Mouse (Mus musculus): ENCODE data around the gene Ranbp17. TPM values are rescaled to one million over a fixed set of nuclear protein-coding genes. Genes with fewer than 3 reads are reported as not detected.

Gene Ranbp17
- polyA plus RNA-seq, 1 experiment = 28.7 TPM

DNA sequence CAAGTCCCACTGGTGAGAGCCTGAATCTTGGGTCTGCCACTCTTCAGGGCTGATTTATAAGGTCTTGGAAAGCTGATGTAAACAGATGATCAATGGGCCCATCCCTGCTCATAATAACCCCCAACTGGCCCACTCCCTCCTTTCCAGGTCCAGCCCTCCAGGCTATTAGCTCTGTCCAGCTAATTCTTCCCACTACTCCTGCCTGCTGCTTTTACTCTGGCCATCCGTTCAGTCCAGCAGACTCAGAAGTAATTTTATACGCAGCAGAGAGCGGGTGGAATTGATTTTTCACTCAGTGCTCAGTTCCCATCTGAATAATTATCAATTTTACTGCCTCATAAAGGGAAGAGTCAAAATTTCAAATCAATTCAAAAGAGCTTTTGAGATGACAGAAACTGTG is 273.3 kb downstream of the Ranbp17 start:
- no peak overlapping the region for H3K4me3 ChIP-seq (ENCODE audit: control insufficient read depth, low read depth, low read length)
- TF ChIP-seq CTCF (IDR thresholded peaks at IDR 0.05; ENCODE audit: control insufficient read depth, insufficient read depth, insufficient replicate concordance, low read depth, low read length) = no peak
- TF ChIP-seq POLR2A (IDR thresholded peaks at IDR 0.05; ENCODE audit: control insufficient read depth, low read depth, low read length) = no peak

DNA sequence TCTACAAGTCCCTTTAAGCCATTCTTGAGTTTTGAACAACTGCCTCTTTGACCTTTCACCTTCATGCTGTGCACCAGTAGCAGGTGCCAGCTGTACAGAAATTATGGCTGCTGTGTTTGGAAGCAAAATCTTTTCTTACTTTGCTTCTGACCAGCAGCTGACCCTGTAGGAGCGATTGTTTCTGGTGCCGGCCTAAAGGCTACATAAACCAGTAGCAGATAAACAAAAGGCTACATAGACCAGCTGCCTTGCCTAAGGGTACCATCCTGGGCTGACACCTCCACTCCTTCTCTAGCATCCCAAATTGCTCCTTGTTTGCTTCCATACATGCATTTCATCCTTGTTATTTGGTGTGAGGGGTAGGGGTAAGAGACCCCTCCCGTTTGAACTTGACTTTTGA is 279.4 kb downstream of the Ranbp17 start:
- TF ChIP-seq CTCF (IDR thresholded peaks at IDR 0.05; ENCODE audit: control insufficient read depth, insufficient read depth, insufficient replicate concordance, low read depth, low read length) = no peak
- TF ChIP-seq POLR2A (IDR thresholded peaks at IDR 0.05; ENCODE audit: control insufficient read depth, low read depth, low read length) = no peak
- H3K4me1 ChIP-seq (ENCODE audit: control insufficient read depth, insufficient read depth, low read length) = no peaks in the 10 kb centered on the region
- no peak overlapping the region for H3K4me3 ChIP-seq (ENCODE audit: control insufficient read depth, low read depth, low read length)
- no peak overlapping the region for H3K27ac ChIP-seq (ENCODE audit: control insufficient read depth, insufficient read depth, low read depth, low read length)
- H3K27me3 ChIP-seq (ENCODE audit: control insufficient read depth, insufficient read depth, low read length) = no peaks in the 10 kb centered on the region
- no peaks in the 10 kb centered on the region for H3K36me3 ChIP-seq (ENCODE audit: control insufficient read depth, insufficient read depth, low read length)

More for the DNA sequence above, 273.3 kb downstream of the Ranbp17 start:
- no peaks in the 10 kb centered on the region for H3K4me1 ChIP-seq (ENCODE audit: control insufficient read depth, insufficient read depth, low read length)
- H3K27ac ChIP-seq (ENCODE audit: control insufficient read depth, insufficient read depth, low read depth, low read length) = no peak overlapping the region
- no peaks in the 10 kb centered on the region for H3K27me3 ChIP-seq (ENCODE audit: control insufficient read depth, insufficient read depth, low read length)
- 0 out of 2 replicates have a peak, but pooled peaks cover 1% of the 10 kb centered on the region for H3K36me3 ChIP-seq (ENCODE audit: control insufficient read depth, insufficient read depth, low read length)

DNA sequence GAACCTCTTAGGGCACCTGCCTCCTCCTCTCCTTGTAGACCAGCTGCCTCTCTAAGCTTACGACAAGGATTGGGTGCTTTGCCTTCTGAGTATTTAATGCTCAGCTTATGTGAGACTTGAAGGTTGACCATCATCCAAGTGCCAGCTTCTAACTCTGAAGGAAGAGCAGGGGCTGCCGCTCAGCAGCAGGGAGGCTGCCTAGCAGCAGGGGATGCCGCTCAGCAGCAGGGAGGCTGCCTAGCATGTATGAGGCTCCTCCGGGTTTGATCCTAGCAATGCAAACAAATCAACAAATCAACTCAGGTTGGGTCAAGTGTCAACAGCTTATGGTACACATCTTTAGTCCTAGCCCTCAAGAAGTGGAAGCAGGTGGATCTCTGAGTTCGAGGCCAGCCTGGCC is 281.5 kb downstream of the Ranbp17 start:
- TF ChIP-seq POLR2A (IDR thresholded peaks at IDR 0.05; ENCODE audit: control insufficient read depth, low read depth, low read length) (no peak), CTCF (IDR thresholded peaks at IDR 0.05; ENCODE audit: control insufficient read depth, insufficient read depth, insufficient replicate concordance, low read depth, low read length) (no peak)

DNA sequence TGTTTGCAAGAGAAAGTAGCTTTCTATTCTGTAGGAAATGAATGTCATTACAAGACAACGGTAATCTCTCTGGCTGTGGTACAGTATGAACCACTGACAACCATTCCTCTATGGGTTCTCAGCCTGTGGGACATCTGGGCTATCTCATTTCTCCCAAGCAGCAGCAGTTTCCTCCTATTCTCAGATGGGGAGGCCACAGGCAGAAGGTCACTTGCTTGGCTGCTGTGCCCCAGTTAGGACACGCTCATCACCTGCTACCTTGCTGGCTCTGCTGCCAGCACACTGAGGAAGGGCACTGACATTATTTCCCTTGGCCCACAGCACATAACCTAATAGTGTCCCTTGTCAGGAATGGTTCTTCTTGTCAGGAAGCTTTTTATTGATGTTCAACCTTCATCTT is 285.4 kb downstream of the Ranbp17 start:
- no peaks in the 10 kb centered on the region for H3K4me1 ChIP-seq (ENCODE audit: control insufficient read depth, insufficient read depth, low read length)
- H3K4me3 ChIP-seq (ENCODE audit: control insufficient read depth, low read depth, low read length) = no peak overlapping the region
- no peak overlapping the region for H3K27ac ChIP-seq (ENCODE audit: control insufficient read depth, insufficient read depth, low read depth, low read length)
- no peaks in the 10 kb centered on the region for H3K27me3 ChIP-seq (ENCODE audit: control insufficient read depth, insufficient read depth, low read length)
- TF ChIP-seq POLR2A (IDR thresholded peaks at IDR 0.05; ENCODE audit: control insufficient read depth, low read depth, low read length) = no peak
- TF ChIP-seq CTCF (IDR thresholded peaks at IDR 0.05; ENCODE audit: control insufficient read depth, insufficient read depth, insufficient replicate concordance, low read depth, low read length) = no peak
- no peaks in the 10 kb centered on the region for H3K36me3 ChIP-seq (ENCODE audit: control insufficient read depth, insufficient read depth, low read length)

More for the DNA sequence above, 281.5 kb downstream of the Ranbp17 start:
- H3K27ac ChIP-seq (ENCODE audit: control insufficient read depth, insufficient read depth, low read depth, low read length) = no peak overlapping the region
- no peaks in the 10 kb centered on the region for H3K4me1 ChIP-seq (ENCODE audit: control insufficient read depth, insufficient read depth, low read length)
- H3K27me3 ChIP-seq (ENCODE audit: control insufficient read depth, insufficient read depth, low read length) = no peaks in the 10 kb centered on the region
- no peaks in the 10 kb centered on the region for H3K36me3 ChIP-seq (ENCODE audit: control insufficient read depth, insufficient read depth, low read length)
- H3K4me3 ChIP-seq (ENCODE audit: control insufficient read depth, low read depth, low read length) = no peak overlapping the region

DNA sequence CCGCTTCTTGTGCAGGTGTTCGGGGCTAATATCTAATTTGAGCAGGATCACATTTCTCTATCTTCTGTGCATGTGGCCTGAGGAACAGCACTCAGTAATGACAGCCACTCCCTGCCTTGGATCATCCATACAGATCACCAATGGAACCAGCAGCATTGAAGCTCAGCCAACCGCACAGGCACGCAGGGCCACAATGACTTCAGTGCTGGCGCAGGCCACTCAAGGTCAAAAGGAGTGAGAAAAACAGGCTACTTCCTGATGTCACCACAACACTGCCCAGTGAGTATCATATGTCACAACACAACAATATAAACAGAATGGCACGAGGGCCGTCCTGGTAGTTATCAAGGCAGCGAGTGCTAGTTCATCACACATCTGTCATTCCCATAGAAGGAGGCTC is 287.0 kb downstream of the Ranbp17 start:
- Histone ChIP-seq H3K27ac (ENCODE audit: control insufficient read depth, insufficient read depth, low read depth, low read length) (no peak overlapping the region), H3K27me3 (ENCODE audit: control insufficient read depth, insufficient read depth, low read length) (no peaks in the 10 kb centered on the region), H3K4me3 (ENCODE audit: control insufficient read depth, low read depth, low read length) (no peak overlapping the region), H3K36me3 (ENCODE audit: control insufficient read depth, insufficient read depth, low read length) (no peaks in the 10 kb centered on the region), H3K4me1 (ENCODE audit: control insufficient read depth, insufficient read depth, low read length) (no peaks in the 10 kb centered on the region; the same call in 1 of the 2 replicates)
- TF ChIP-seq POLR2A (IDR thresholded peaks at IDR 0.05; ENCODE audit: control insufficient read depth, low read depth, low read length) = no peak
- no peak for TF ChIP-seq CTCF (IDR thresholded peaks at IDR 0.05; ENCODE audit: control insufficient read depth, insufficient read depth, insufficient replicate concordance, low read depth, low read length)

DNA sequence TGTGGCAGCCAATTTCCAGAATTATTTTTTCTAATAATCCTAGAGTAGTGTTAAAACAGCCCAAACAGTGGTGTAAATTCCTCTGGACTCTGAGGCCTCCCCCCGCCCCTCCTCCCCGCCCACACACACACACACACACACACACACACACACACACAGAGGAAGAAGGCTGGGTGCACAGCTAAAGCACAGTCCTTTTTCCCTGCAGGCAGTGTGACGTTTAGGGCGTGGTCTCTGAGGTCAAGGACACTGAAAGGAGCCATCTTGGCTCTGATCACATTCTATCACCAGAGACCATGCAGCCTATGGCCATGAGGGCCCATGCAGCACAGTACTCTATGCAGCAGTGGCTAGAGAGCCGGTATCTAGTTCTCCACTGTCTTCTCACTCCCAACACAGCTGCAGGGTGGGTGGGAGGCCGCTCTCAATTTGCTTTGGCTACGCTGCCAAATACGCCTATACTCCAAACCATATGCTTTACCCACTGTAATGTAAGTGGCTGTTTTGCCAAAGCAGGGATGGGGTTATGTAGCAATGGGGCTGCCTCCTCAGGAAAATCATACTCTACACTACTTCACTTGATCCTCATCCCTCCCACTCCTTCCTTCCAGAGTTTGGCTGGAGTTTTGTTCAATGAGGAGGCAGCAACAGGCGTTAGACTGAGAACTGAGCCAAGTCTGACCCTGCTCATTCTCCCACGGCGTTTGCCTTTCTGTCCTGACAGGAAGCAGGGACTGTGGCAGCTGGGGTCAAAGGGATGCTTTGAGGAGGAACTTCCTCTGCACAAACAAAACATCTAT is 291.8 kb downstream of the Ranbp17 start:
- Histone ChIP-seq H3K27ac (ENCODE audit: control insufficient read depth, insufficient read depth, low read depth, low read length) (no peak overlapping the region), H3K36me3 (ENCODE audit: control insufficient read depth, insufficient read depth, low read length) (no peaks in the 10 kb centered on the region), H3K27me3 (ENCODE audit: control insufficient read depth, insufficient read depth, low read length) (no peaks in the 10 kb centered on the region), H3K4me3 (ENCODE audit: control insufficient read depth, low read depth, low read length) (no peak overlapping the region), H3K4me1 (ENCODE audit: control insufficient read depth, insufficient read depth, low read length) (no peaks in the 10 kb centered on the region; the same call in 1 of the 2 replicates)
- TF ChIP-seq POLR2A (IDR thresholded peaks at IDR 0.05; ENCODE audit: control insufficient read depth, low read depth, low read length) (no peak), CTCF (IDR thresholded peaks at IDR 0.05; ENCODE audit: control insufficient read depth, insufficient read depth, insufficient replicate concordance, low read depth, low read length) (no peak)

DNA sequence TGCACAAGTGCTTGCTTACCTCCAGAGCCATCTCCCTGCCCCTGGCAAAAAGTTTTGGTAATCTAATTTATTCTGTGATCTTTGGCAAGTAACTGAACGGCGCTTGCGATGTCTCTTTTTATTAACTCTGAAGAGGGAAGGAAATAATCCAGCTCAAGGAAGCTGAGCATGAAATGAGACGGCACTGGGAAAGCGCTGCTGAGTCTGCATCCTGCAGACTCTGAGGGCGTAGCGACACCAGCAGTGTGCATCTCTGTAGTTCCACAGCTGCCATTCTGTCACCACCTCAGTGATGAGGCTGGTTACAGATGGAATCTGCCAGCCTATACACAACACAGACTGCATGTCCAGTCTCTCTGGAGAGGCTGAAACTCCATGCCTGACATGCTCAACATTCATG is 292.8 kb downstream of the Ranbp17 start:
- no peak for TF ChIP-seq CTCF (IDR thresholded peaks at IDR 0.05; ENCODE audit: control insufficient read depth, insufficient read depth, insufficient replicate concordance, low read depth, low read length)
- TF ChIP-seq POLR2A (IDR thresholded peaks at IDR 0.05; ENCODE audit: control insufficient read depth, low read depth, low read length) = no peak
- H3K27me3 ChIP-seq (ENCODE audit: control insufficient read depth, insufficient read depth, low read length) = no peaks in the 10 kb centered on the region
- no peak overlapping the region for H3K4me3 ChIP-seq (ENCODE audit: control insufficient read depth, low read depth, low read length)
- H3K36me3 ChIP-seq (ENCODE audit: control insufficient read depth, insufficient read depth, low read length) = no peaks in the 10 kb centered on the region
- no peak overlapping the region for H3K27ac ChIP-seq (ENCODE audit: control insufficient read depth, insufficient read depth, low read depth, low read length)
- no peaks in the 10 kb centered on the region; the same call in 1 of the 2 replicates for H3K4me1 ChIP-seq (ENCODE audit: control insufficient read depth, insufficient read depth, low read length)
